Mouse (Mus musculus) liver, embryonic 14.5 days (tissue): ENCODE measurements around the gene Shisa3.

ENCODE experiments used
- CTCF ChIP-seq: IDR thresholded peaks from 2 replicates; pipeline ENCODE4 v1.5.1; 2016; ENCODE audit warnings: antibody characterized with exemption, low read depth, control low read depth
- EP300 ChIP-seq: IDR thresholded peaks from 2 replicates; pipeline ENCODE4 v1.6.1; 2016; ENCODE audit warnings: antibody characterized with exemption, low read depth

GRCm38 (mm10) chr5:67659864-67660263 is 52.2 kb downstream of the Shisa3 start:
- TF ChIP-seq CTCF (no peak), EP300 (no peak)
